Mouse (Mus musculus) cerebellum, postnatal 4 days (tissue): ENCODE data around the gene Efcc1.

Experiments
- DNase-seq, 2 experiments: peaks; one replicate each; pipeline ENCODE4 v3.0.0; 2022; ENCODE audit warnings: low spot score in 2 of 2, mixed read lengths in 1 of 2

The Efcc1 gene

DNA sequence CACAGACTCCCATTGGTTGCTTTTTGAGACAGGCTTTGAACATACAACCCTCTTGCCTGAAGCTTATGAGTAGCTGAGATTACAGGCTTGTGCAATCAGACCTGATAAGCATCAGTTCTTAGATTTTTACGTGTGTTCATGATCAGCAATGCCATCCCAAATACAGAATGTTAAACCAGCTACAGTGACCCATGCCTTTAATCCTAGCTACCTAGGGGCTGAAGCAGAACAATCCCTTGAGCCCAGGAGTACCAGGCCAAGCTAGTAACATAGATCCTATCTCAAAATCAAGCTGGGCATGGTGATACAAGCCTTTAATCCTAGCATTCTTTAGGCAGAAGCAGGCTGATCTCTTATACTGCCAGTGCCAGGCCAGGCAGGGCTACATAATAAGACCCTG lies 73.4 kb downstream of the Efcc1 start:
- DNase-seq = no peak

DNA sequence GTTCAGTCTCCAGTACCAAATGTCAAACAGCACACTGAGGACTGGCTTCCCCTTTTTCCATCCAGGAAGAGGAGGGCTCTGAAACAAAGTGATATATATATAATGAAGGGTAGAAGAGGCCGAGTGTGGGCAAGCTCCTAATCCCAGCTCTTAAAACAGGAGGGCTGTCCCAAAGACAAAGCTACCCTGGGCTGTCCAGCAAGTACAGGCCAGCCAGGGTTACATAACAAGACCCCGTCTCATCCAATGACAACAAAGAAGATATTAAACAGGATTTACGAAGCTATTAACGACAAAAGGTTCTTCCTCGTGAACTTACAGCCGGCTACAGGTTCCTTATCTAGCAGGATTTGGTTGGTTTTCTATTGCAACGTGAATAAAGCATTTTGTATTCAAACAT lies 74.2 kb downstream of the Efcc1 start:
- no peak for DNase-seq

DNA sequence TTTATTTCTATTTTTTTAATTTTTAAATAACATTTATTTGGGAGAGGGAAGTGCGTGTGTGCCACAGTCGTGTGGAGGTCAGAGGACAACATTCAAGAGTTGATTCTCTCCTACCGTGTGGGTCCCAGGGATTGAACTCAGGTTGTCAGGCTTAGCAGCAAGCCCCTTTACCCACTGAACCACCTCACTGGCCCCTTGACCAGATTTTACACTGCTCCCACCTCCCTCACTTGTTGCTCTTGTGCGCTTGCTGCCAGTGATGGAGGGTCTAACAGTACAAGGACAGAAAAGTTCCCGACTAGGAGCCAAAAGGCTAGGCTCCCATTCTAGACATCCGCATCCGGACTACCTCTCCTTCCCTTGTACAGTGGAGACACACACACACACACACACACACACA lies 74.8 kb downstream of the Efcc1 start:
- DNase-seq = no peak
